Mouse (Mus musculus) gonadal fat pad, adult 2 months (tissue): ENCODE measurements around the gene Ccdc88b. TPM values are rescaled to one million over a fixed set of nuclear protein-coding genes. Genes with fewer than 3 reads are reported as not detected.

Experiments used
- DNase-seq: peaks from one replicate; pipeline ENCODE4 v3.0.0-alpha.2; 2012; ENCODE audit warnings: low read depth
- polyA plus RNA-seq: library from polyadenylated mRNA; depleted of rRNA; stranded (reverse); fragments of >200 nt; gene quantifications from 2 replicates; pipeline ENCODE4 v1.2.3, GENCODE M21; 2012; rRNA removed

The Ccdc88b gene
- polyA plus RNA-seq, 1 experiment: 2.9 TPM

DNA sequence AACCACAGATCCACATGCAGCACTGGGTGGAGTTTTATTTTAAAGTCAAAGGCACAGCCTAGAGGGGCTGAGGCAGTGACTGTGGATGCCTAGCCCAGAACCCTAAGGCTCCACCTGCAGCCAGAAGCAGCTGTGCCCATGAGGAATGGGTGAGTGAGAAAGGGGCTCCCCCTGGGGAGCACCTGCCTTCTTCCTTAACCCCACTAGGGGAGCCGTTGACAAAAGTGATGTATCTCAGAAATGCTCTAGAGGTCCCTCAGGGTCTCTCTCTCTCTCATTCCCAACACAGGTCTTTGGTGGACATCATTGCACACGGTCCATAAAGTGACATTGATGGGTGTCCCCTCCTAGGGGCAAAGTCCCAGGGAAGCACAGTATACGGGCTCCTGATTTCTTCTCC, 28.9 kb downstream of the Ccdc88b start:
- no peak for DNase-seq

- DNase-seq: no peak
Observed at GRCm38 (mm10) chr19:6826601-6827000, 31.4 kb downstream of the Ccdc88b start.

GRCm38 (mm10) chr19:6825384-6825783, 32.6 kb downstream of the Ccdc88b start:
- no peak for DNase-seq

- DNase-seq: no peak
Observed at GRCm38 (mm10) chr19:6820538-6821195, 37.3 kb downstream of the Ccdc88b start.

GRCm38 (mm10) chr19:6819143-6819827, 38.7 kb downstream of the Ccdc88b start:
- peak; percentile 28 for DNase-seq

- DNase-seq: no peak
Observed at GRCm38 (mm10) chr19:6814958-6815357, 43.1 kb downstream of the Ccdc88b start.

DNA sequence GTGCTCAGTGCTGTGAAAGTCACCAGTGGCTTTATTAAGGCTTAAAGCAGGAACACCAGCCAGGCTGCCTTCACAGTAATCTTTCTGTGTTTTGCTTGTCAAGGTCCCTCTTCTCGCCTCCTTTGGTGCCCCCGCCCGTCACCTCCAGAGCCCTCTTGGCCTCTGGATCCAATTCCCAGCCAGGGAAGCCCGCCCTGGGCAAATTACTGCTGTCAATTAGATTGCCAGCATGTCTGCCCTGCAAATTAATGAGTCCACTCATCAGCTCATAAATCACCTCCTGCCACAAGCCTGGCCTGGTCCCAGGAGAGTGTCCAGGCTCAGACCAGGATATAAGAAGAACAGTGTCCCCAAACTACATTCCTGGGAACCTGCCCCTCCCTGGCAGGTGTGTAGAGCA, 43.6 kb downstream of the Ccdc88b start:
- no peak for DNase-seq

Other genes with a start within 250 kb of the Ccdc88b start
- 28.2 and 32.0 TPM in 2 replicates for gene Rps6ka4, start 17.6 kb downstream of the Ccdc88b start, polyA plus RNA-seq
- 101 and 122 TPM in 2 replicates for gene Trmt112, start 51.5 kb upstream of the Ccdc88b start, polyA plus RNA-seq
- 231 and 263 TPM in 2 replicates for gene Prdx5, start 51.9 kb upstream of the Ccdc88b start, polyA plus RNA-seq
- 40.7 and 50.4 TPM in 2 replicates for gene Esrra, start 63.6 kb upstream of the Ccdc88b start, polyA plus RNA-seq
- gene Catsperz, start 67.2 kb upstream of the Ccdc88b start, polyA plus RNA-seq: 2.4 and 4.3 TPM in 2 replicates
- 0.08 and 0.15 TPM in 2 replicates for gene Kcnk4, start 76.3 kb upstream of the Ccdc88b start, polyA plus RNA-seq
- gene Bad, start 83.7 kb upstream of the Ccdc88b start, polyA plus RNA-seq: 60.1 and 82.0 TPM in 2 replicates
- 85.1 and 89.1 TPM in 2 replicates for gene Gpr137, start 84.3 kb upstream of the Ccdc88b start, polyA plus RNA-seq
- 69.4 and 78.5 TPM in 2 replicates for gene Ppp1r14b, start 116.8 kb upstream of the Ccdc88b start, polyA plus RNA-seq
- gene Plcb3, start 118.3 kb upstream of the Ccdc88b start, polyA plus RNA-seq: 63.4 and 74.5 TPM in 2 replicates
- 80.5 and 126 TPM in 2 replicates for gene Fkbp2, start 122.3 kb upstream of the Ccdc88b start, polyA plus RNA-seq
- gene Vegfb, start 129.4 kb upstream of the Ccdc88b start, polyA plus RNA-seq: 62.4 and 80.9 TPM in 2 replicates
- gene Dnajc4, start 134.4 kb upstream of the Ccdc88b start, polyA plus RNA-seq: 65.3 and 68.7 TPM in 2 replicates
- 45.2 and 46.9 TPM in 2 replicates for gene Nudt22, start 137.9 kb upstream of the Ccdc88b start, polyA plus RNA-seq
- gene Trpt1, start 137.9 kb upstream of the Ccdc88b start, polyA plus RNA-seq: 18.6 and 21.1 TPM in 2 replicates
- gene Fermt3, start 161.3 kb upstream of the Ccdc88b start, polyA plus RNA-seq: 10.3 and 11.8 TPM in 2 replicates
- 42.0 and 46.0 TPM in 2 replicates for gene Stip1, start 181.8 kb upstream of the Ccdc88b start, polyA plus RNA-seq
- gene Macrod1, start 198.6 kb upstream of the Ccdc88b start, polyA plus RNA-seq: 29.9 and 42.2 TPM in 2 replicates
- 0.51 and 0.91 TPM in 2 replicates for gene Flrt1, start 247.5 kb upstream of the Ccdc88b start, polyA plus RNA-seq